Mouse (Mus musculus): Measurements from ENCODE around the gene A930017K11Rik. TPM values are rescaled to one million over a fixed set of nuclear protein-coding genes. Genes with fewer than 3 reads are reported as not detected.

The A930017K11Rik gene
- polyA plus RNA-seq, 1 experiment from 2014 or later, result 0.14 TPM

GRCm38 (mm10) chr17:25913877-25914275 lies 38.5 kb downstream of the A930017K11Rik start:
- peak overlapping the region; percentile 16; the same call in 1 of the 2 replicates for H3K4me2 ChIP-seq
- H3K9ac ChIP-seq (ENCODE audit: low read depth, low read length), result no peak overlapping the region
- H3K4me3 ChIP-seq (ENCODE audit: low read depth, low read length), result no peak overlapping the region
- peak overlapping the region; percentile 24; the same call in 1 of the 2 replicates for H3K27ac ChIP-seq (ENCODE audit: low read depth, low read length)
- H3K9me3 ChIP-seq (replicated peaks; ENCODE audit: control insufficient read depth, low read length), result no peaks in the 10 kb centered on the region
- no peaks in the 10 kb centered on the region for H3K27me3 ChIP-seq (ENCODE audit: control insufficient read depth, insufficient read depth, low read length)
- 0 out of 2 replicates have a peak, but pooled peaks cover 3% of the 10 kb centered on the region for H3K36me3 ChIP-seq (ENCODE audit: control insufficient read depth, insufficient read depth, low read length)
- WGBS (ENCODE audit: insufficient replicate concordance), result 18% methylated on average over 1 of the region's 1 CpGs
- peaks cover 29% of the 10 kb centered on the region for H3K4me1 ChIP-seq (ENCODE audit: control insufficient read depth, insufficient read depth, low read length)
- ATAC-seq (replicated peaks; ENCODE audit: insufficient number of reproducible peaks, low FRiP score, low TSS enrichment), result no peak

GRCm38 (mm10) chr17:25913186-25913876 lies 39.0 kb downstream of the A930017K11Rik start:
- no peak for ATAC-seq (replicated peaks; ENCODE audit: insufficient number of reproducible peaks, low FRiP score, low TSS enrichment)
- 68% methylated on average over 14 of the region's 14 CpGs for WGBS (ENCODE audit: insufficient replicate concordance)
- Histone ChIP-seq H3K27ac (ENCODE audit: low read depth, low read length) (0 out of 2 replicates have a peak overlapping the region, but pooled peaks have one; percentile 24), H3K36me3 (ENCODE audit: control insufficient read depth, insufficient read depth, low read length) (0 out of 2 replicates have a peak, but pooled peaks cover 3% of the 10 kb centered on the region), H3K4me3 (ENCODE audit: low read depth, low read length) (no peak overlapping the region), H3K4me2 (peak overlapping the region; percentile 16; the same call in 1 of the 2 replicates), H3K9me3 (replicated peaks; ENCODE audit: control insufficient read depth, low read length) (no peaks in the 10 kb centered on the region), H3K27me3 (ENCODE audit: control insufficient read depth, insufficient read depth, low read length) (no peaks in the 10 kb centered on the region), H3K9ac (ENCODE audit: low read depth, low read length) (no peak overlapping the region), H3K4me1 (ENCODE audit: control insufficient read depth, insufficient read depth, low read length) (peaks cover 23% of the 10 kb centered on the region)

GRCm38 (mm10) chr17:25911816-25912215 lies 40.5 kb downstream of the A930017K11Rik start:
- 86% methylated on average over 4 of the region's 4 CpGs for WGBS (ENCODE audit: insufficient replicate concordance)
- ATAC-seq (replicated peaks; ENCODE audit: insufficient number of reproducible peaks, low FRiP score, low TSS enrichment), result no peak

GRCm38 (mm10) chr17:25907640-25908039 lies 44.7 kb downstream of the A930017K11Rik start:
- H3K4me3 ChIP-seq (ENCODE audit: low read depth, low read length), result no peak overlapping the region
- H3K9me3 ChIP-seq (replicated peaks; ENCODE audit: control insufficient read depth, low read length), result no peaks in the 10 kb centered on the region
- no peaks in the 10 kb centered on the region for H3K27me3 ChIP-seq (ENCODE audit: control insufficient read depth, insufficient read depth, low read length)
- 82% methylated on average over 2 of the region's 2 CpGs for WGBS (ENCODE audit: insufficient replicate concordance)
- ATAC-seq (replicated peaks; ENCODE audit: insufficient number of reproducible peaks, low FRiP score, low TSS enrichment), result no peak
- no peak overlapping the region for H3K27ac ChIP-seq (ENCODE audit: low read depth, low read length)
- H3K4me1 ChIP-seq (ENCODE audit: control insufficient read depth, insufficient read depth, low read length), result no peaks in the 10 kb centered on the region
- H3K36me3 ChIP-seq (ENCODE audit: control insufficient read depth, insufficient read depth, low read length), result no peaks in the 10 kb centered on the region
- H3K4me2 ChIP-seq, result no peak overlapping the region
- no peak overlapping the region for H3K9ac ChIP-seq (ENCODE audit: low read depth, low read length)

More at GRCm38 (mm10) chr17:25911816-25912215, 40.5 kb downstream of the A930017K11Rik start:
- Histone ChIP-seq H3K4me2 (no peak overlapping the region), H3K9ac (ENCODE audit: low read depth, low read length) (no peak overlapping the region), H3K4me1 (ENCODE audit: control insufficient read depth, insufficient read depth, low read length) (peaks cover 16% of the 10 kb centered on the region), H3K9me3 (replicated peaks; ENCODE audit: control insufficient read depth, low read length) (no peaks in the 10 kb centered on the region), H3K36me3 (ENCODE audit: control insufficient read depth, insufficient read depth, low read length) (0 out of 2 replicates have a peak, but pooled peaks cover 3% of the 10 kb centered on the region), H3K4me3 (ENCODE audit: low read depth, low read length) (no peak overlapping the region), H3K27me3 (ENCODE audit: control insufficient read depth, insufficient read depth, low read length) (no peaks in the 10 kb centered on the region), H3K27ac (ENCODE audit: low read depth, low read length) (no peak overlapping the region)

GRCm38 (mm10) chr17:25903061-25903460 lies 49.3 kb downstream of the A930017K11Rik start:
- ATAC-seq (replicated peaks; ENCODE audit: insufficient number of reproducible peaks, low FRiP score, low TSS enrichment), result no peak
- Histone ChIP-seq H3K9me3 (replicated peaks; ENCODE audit: control insufficient read depth, low read length) (no peaks in the 10 kb centered on the region), H3K4me1 (ENCODE audit: control insufficient read depth, insufficient read depth, low read length) (no peaks in the 10 kb centered on the region), H3K36me3 (ENCODE audit: control insufficient read depth, insufficient read depth, low read length) (no peaks in the 10 kb centered on the region; the same call in 1 of the 2 replicates), H3K4me3 (ENCODE audit: low read depth, low read length) (no peak overlapping the region), H3K27me3 (ENCODE audit: control insufficient read depth, insufficient read depth, low read length) (no peaks in the 10 kb centered on the region), H3K27ac (ENCODE audit: low read depth, low read length) (no peak overlapping the region), H3K9ac (ENCODE audit: low read depth, low read length) (no peak overlapping the region), H3K4me2 (no peak overlapping the region)
- 72% methylated on average over 3 of the region's 3 CpGs for WGBS (ENCODE audit: insufficient replicate concordance)

GRCm38 (mm10) chr17:25900193-25900592 lies 52.2 kb downstream of the A930017K11Rik start:
- ATAC-seq (replicated peaks; ENCODE audit: insufficient number of reproducible peaks, low FRiP score, low TSS enrichment), result no peak
- Histone ChIP-seq H3K9ac (ENCODE audit: low read depth, low read length) (no peak overlapping the region), H3K9me3 (replicated peaks; ENCODE audit: control insufficient read depth, low read length) (no peaks in the 10 kb centered on the region), H3K36me3 (ENCODE audit: control insufficient read depth, insufficient read depth, low read length) (no peaks in the 10 kb centered on the region; the same call in 1 of the 2 replicates), H3K27ac (ENCODE audit: low read depth, low read length) (no peak overlapping the region), H3K4me1 (ENCODE audit: control insufficient read depth, insufficient read depth, low read length) (0 out of 2 replicates have a peak, but pooled peaks cover 5% of the 10 kb centered on the region), H3K27me3 (ENCODE audit: control insufficient read depth, insufficient read depth, low read length) (no peaks in the 10 kb centered on the region), H3K4me2 (no peak overlapping the region), H3K4me3 (ENCODE audit: low read depth, low read length) (no peak overlapping the region)
- WGBS (ENCODE audit: insufficient replicate concordance), result 86% methylated on average over 1 of the region's 1 CpGs

Other genes with a start within 250 kb of the A930017K11Rik start
- 2.1 and 2.7 TPM in 2 replicates for gene Gng13, start 235.4 kb downstream of the A930017K11Rik start, polyA plus RNA-seq (2014; fragmentation: Nextera tagmentation; extraction: Ambion mirVana)
- gene Chtf18, start 225.1 kb downstream of the A930017K11Rik start, polyA plus RNA-seq (2014; fragmentation: Nextera tagmentation; extraction: Ambion mirVana), result 12.6 and 12.8 TPM in 2 replicates
- gene Rpusd1, start 224.9 kb downstream of the A930017K11Rik start, polyA plus RNA-seq (2014; fragmentation: Nextera tagmentation; extraction: Ambion mirVana), result 11.7 and 12.9 TPM in 2 replicates
- not detected in 2 replicates for gene Mslnl, start 216.5 kb downstream of the A930017K11Rik start, polyA plus RNA-seq (2014; fragmentation: Nextera tagmentation; extraction: Ambion mirVana)
- gene Msln, start 198.2 kb downstream of the A930017K11Rik start, polyA plus RNA-seq (2014; fragmentation: Nextera tagmentation; extraction: Ambion mirVana), result 3.1 and 3.4 TPM in 2 replicates
- gene Narfl, start 178.8 kb downstream of the A930017K11Rik start, polyA plus RNA-seq (2014; fragmentation: Nextera tagmentation; extraction: Ambion mirVana), result 27.9 and 31.8 TPM in 2 replicates
- 47.2 and 52.3 TPM in 2 replicates for gene Haghl, start 166.9 kb downstream of the A930017K11Rik start, polyA plus RNA-seq (2014; fragmentation: Nextera tagmentation; extraction: Ambion mirVana)
- gene Ccdc78, start 166.0 kb downstream of the A930017K11Rik start, polyA plus RNA-seq (2014; fragmentation: Nextera tagmentation; extraction: Ambion mirVana), result 0.13 TPM in 1 of 2 replicates, not detected in the other
- gene Fam173a, start 159.7 kb downstream of the A930017K11Rik start, polyA plus RNA-seq (2014; fragmentation: Nextera tagmentation; extraction: Ambion mirVana), result 71.8 and 74.0 TPM in 2 replicates
- 0.29 TPM in 1 of 2 replicates, not detected in the other for gene AC134908.4, start 156.9 kb downstream of the A930017K11Rik start, polyA plus RNA-seq (2014; fragmentation: Nextera tagmentation; extraction: Ambion mirVana)
- gene Metrn, start 155.4 kb downstream of the A930017K11Rik start, polyA plus RNA-seq (2014; fragmentation: Nextera tagmentation; extraction: Ambion mirVana), result 6.2 and 8.3 TPM in 2 replicates
- 1.1 and 1.4 TPM in 2 replicates for gene Fbxl16, start 143.5 kb downstream of the A930017K11Rik start, polyA plus RNA-seq (2014; fragmentation: Nextera tagmentation; extraction: Ambion mirVana)
- 14.4 and 17.7 TPM in 2 replicates for gene Wdr24, start 128.9 kb downstream of the A930017K11Rik start, polyA plus RNA-seq (2014; fragmentation: Nextera tagmentation; extraction: Ambion mirVana)
- 30.9 and 42.6 TPM in 2 replicates for gene Jmjd8, start 123.7 kb downstream of the A930017K11Rik start, polyA plus RNA-seq (2014; fragmentation: Nextera tagmentation; extraction: Ambion mirVana)
- gene Stub1, start 119.2 kb downstream of the A930017K11Rik start, polyA plus RNA-seq (2014; fragmentation: Nextera tagmentation; extraction: Ambion mirVana), result 292 and 322 TPM in 2 replicates
- gene Rhbdl1, start 115.3 kb downstream of the A930017K11Rik start, polyA plus RNA-seq (2014; fragmentation: Nextera tagmentation; extraction: Ambion mirVana), result 1.9 and 2.5 TPM in 2 replicates
- 0.70 and 1.1 TPM in 2 replicates for gene Gm20683, start 110.8 kb downstream of the A930017K11Rik start, polyA plus RNA-seq (2014; fragmentation: Nextera tagmentation; extraction: Ambion mirVana)
- 9.6 and 11.9 TPM in 2 replicates for gene Rhot2, start 107.7 kb downstream of the A930017K11Rik start, polyA plus RNA-seq (2014; fragmentation: Nextera tagmentation; extraction: Ambion mirVana)
- 12.3 and 14.0 TPM in 2 replicates for gene Wdr90, start 91.1 kb downstream of the A930017K11Rik start, polyA plus RNA-seq (2014; fragmentation: Nextera tagmentation; extraction: Ambion mirVana)
- gene Mcrip2, start 83.8 kb downstream of the A930017K11Rik start, polyA plus RNA-seq (2014; fragmentation: Nextera tagmentation; extraction: Ambion mirVana), result 160 and 168 TPM in 2 replicates
- 42.7 and 46.0 TPM in 2 replicates for gene Mettl26, start 77.5 kb downstream of the A930017K11Rik start, polyA plus RNA-seq (2014; fragmentation: Nextera tagmentation; extraction: Ambion mirVana)
- 0.17 and 0.47 TPM in 2 replicates for gene Wfikkn1, start 71.7 kb downstream of the A930017K11Rik start, polyA plus RNA-seq (2014; fragmentation: Nextera tagmentation; extraction: Ambion mirVana)
- gene Rab40c, start 32.8 kb downstream of the A930017K11Rik start, polyA plus RNA-seq (2014; fragmentation: Nextera tagmentation; extraction: Ambion mirVana), result 11.0 and 11.7 TPM in 2 replicates
- 71.2 and 77.1 TPM in 2 replicates for gene Pigq, start 7.6 kb downstream of the A930017K11Rik start, polyA plus RNA-seq (2014; fragmentation: Nextera tagmentation; extraction: Ambion mirVana)
- 0.34 and 0.42 TPM in 2 replicates for gene Nhlrc4, start 7.6 kb downstream of the A930017K11Rik start, polyA plus RNA-seq (2014; fragmentation: Nextera tagmentation; extraction: Ambion mirVana)
- gene Capn15, start 33.2 kb upstream of the A930017K11Rik start, polyA plus RNA-seq (2014; fragmentation: Nextera tagmentation; extraction: Ambion mirVana), result 12.7 and 15.2 TPM in 2 replicates
- 11.9 and 12.8 TPM in 2 replicates for gene Rab11fip3, start 117.0 kb upstream of the A930017K11Rik start, polyA plus RNA-seq (2014; fragmentation: Nextera tagmentation; extraction: Ambion mirVana)
- gene Decr2, start 137.8 kb upstream of the A930017K11Rik start, polyA plus RNA-seq (2014; fragmentation: Nextera tagmentation; extraction: Ambion mirVana), result 30.5 and 34.3 TPM in 2 replicates
- gene Nme4, start 143.0 kb upstream of the A930017K11Rik start, polyA plus RNA-seq (2014; fragmentation: Nextera tagmentation; extraction: Ambion mirVana), result 81.7 and 84.2 TPM in 2 replicates
- gene Tmem8, start 160.7 kb upstream of the A930017K11Rik start, polyA plus RNA-seq (2014; fragmentation: Nextera tagmentation; extraction: Ambion mirVana), result 0.20 and 0.33 TPM in 2 replicates
- gene Mrpl28, start 170.9 kb upstream of the A930017K11Rik start, polyA plus RNA-seq (2014; fragmentation: Nextera tagmentation; extraction: Ambion mirVana), result 241 and 257 TPM in 2 replicates
- 7.8 and 10.1 TPM in 2 replicates for gene Axin1, start 186.1 kb upstream of the A930017K11Rik start, polyA plus RNA-seq (2014; fragmentation: Nextera tagmentation; extraction: Ambion mirVana)
- gene Pdia2, start 246.5 kb upstream of the A930017K11Rik start, polyA plus RNA-seq (2014; fragmentation: Nextera tagmentation; extraction: Ambion mirVana), result 0.54 and 2.2 TPM in 2 replicates